Mouse (Mus musculus): ENCODE data around the gene Itpa. TPM values are rescaled to one million over a fixed set of nuclear protein-coding genes. Genes with fewer than 3 reads are reported as not detected.

Gene Itpa
- total and polyA plus RNA-seq, 3 experiments = 59.1 to 123 (median 70.8) TPM

DNA sequence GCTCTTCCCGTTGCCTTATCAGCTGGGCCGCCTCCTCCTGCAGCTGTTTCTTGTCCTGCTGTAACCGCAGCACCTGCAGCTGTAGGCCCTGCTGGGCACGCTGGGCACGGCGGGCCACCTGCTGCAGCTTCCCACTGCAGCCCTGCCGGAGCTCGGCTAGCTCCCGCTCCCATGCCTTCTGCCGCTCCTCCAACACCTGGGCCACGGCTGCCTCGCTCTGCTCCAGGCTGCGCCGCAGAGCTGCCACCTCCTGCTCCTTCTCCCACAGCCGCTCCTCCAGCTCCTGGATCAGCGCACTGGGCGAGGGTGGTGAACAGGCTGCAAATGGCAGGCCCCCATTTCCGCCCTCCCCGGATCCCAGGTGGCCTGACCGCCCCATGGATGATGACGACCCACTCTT, 31.6 kb upstream of the Itpa start:
- H3K4me2 ChIP-seq (ENCODE audit: insufficient read depth, low read depth, poor library complexity, severe bottlenecking) = no peak overlapping the region
- in situ Hi-C loops (cut with MboI; ENCODE audit: low pct_ligation_motif_present, low pct_unique_long_range_greater_than_20kb, low sequenced_read_pairs) = no loop called here
- dilution Hi-C loops (cut with MboI; ENCODE audit: extremely low pct_ligation_motif_present, extremely low pct_unique_long_range_greater_than_20kb, low sequenced_read_pairs) = no loop called here
- H3K9ac ChIP-seq (ENCODE audit: insufficient read depth, low read depth) = no peak overlapping the region
- H3K4me3 ChIP-seq (replicated peaks in 1 of 3; ENCODE audit: low read depth in 2 of 3, low read length in 2 of 3, poor library complexity in 1 of 3) = no peak overlapping the region
- H3K79me2 ChIP-seq (replicated peaks; ENCODE audit: control insufficient read depth, extremely low read depth, insufficient read depth, poor library complexity, severe bottlenecking) = no peaks in the 10 kb centered on the region
- no peaks in the 10 kb centered on the region for H3K27me3 ChIP-seq (replicated peaks)
- no peak for TF ChIP-seq ZC3H11A (IDR thresholded peaks at IDR 0.05; ENCODE audit: low read depth, low read length)
- H3K36me3 ChIP-seq (replicated peaks in 1 of 2; ENCODE audit: control insufficient read depth in 1 of 2, insufficient read depth in 1 of 2, low read length in 1 of 2) = peaks cover 3 to 33% of the 10 kb centered on the region in 2 experiments
- peaks cover 13 to 27% of the 10 kb centered on the region in 2 experiments for H3K4me1 ChIP-seq (ENCODE audit: control insufficient read depth in 1 of 2, insufficient read depth in 2 of 2)
- DNase-seq (ENCODE audit: extremely low read depth) = no peak
- no peak overlapping the region for H3K27ac ChIP-seq (ENCODE audit: insufficient read depth, low read depth)
- H3K9me3 ChIP-seq (replicated peaks; ENCODE audit: low read length) = no peaks in the 10 kb centered on the region

DNA sequence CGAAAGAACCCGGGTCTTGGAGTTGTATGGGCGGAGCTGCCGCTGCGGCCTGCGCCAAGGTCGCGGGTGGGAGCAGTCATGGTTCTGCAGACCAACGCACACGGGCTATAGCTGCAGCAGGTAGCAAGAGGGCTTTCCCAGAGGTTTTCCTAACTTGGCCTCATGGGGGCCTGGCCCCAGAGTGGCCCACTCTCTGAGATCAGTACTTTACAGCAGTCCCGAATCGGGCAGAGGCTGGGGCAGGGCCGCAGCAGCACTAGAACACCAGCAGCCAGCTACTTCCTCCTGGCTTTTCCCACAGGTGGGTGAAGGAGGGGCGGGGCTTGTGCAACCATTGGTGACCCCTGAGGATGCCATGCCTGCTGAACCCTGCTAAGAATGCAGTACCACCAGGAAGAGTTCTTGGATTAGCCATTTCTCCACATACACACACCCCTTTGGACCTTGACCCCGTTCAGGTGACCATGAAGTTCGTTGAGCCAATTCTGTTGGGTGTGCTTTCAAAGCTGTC, 29.3 kb upstream of the Itpa start:
- Histone ChIP-seq H3K9ac (ENCODE audit: insufficient read depth, low read depth) (no peak overlapping the region), H3K27me3 (replicated peaks) (peaks cover 3% of the 10 kb centered on the region), H3K9me3 (replicated peaks; ENCODE audit: low read length) (no peaks in the 10 kb centered on the region), H3K36me3 (replicated peaks in 1 of 2; ENCODE audit: control insufficient read depth in 1 of 2, insufficient read depth in 1 of 2, low read length in 1 of 2) (peaks cover 3 to 33% of the 10 kb centered on the region in 2 experiments), H3K27ac (ENCODE audit: insufficient read depth, low read depth) (no peak overlapping the region), H3K79me2 (replicated peaks; ENCODE audit: control insufficient read depth, extremely low read depth, insufficient read depth, poor library complexity, severe bottlenecking) (no peaks in the 10 kb centered on the region), H3K4me1 (ENCODE audit: control insufficient read depth in 1 of 2, insufficient read depth in 2 of 2) (peaks cover 11 to 31% of the 10 kb centered on the region in 2 experiments), H3K4me3 (replicated peaks in 1 of 3; ENCODE audit: low read depth in 2 of 3, low read length in 2 of 3, poor library complexity in 1 of 3) (no peak overlapping the region), H3K4me2 (ENCODE audit: insufficient read depth, low read depth, poor library complexity, severe bottlenecking) (no peak overlapping the region)
- TF ChIP-seq KAT2A (IDR thresholded peaks at IDR 0.05; ENCODE audit: insufficient replicate concordance, low read length) = no peak
- dilution Hi-C loops (cut with MboI; ENCODE audit: extremely low pct_ligation_motif_present, extremely low pct_unique_long_range_greater_than_20kb, low sequenced_read_pairs) = no loop called here
- DNase-seq (ENCODE audit: extremely low read depth) = no peak
- in situ Hi-C loops (cut with MboI; ENCODE audit: low pct_ligation_motif_present, low pct_unique_long_range_greater_than_20kb, low sequenced_read_pairs) = no loop called here

DNA sequence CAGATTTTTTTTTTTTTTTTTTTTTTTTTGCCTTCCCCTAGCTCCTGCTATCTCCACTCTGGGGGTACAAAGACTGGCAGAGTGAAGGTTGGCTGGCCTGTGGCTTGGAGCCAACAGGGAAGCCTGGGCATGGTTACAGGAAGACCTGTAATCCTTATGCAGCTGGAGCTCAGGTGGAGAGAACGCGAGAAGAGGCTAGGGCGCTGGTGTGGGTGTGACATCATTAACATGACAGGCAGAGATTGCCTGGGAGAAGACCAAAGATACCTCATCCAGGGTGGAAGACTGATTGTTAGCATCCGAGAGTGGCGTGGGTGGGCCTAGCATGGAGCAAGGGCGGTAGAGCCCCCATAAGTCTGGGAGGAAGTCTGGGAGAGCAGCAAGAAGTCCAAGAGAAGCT, 28.1 kb upstream of the Itpa start:
- Histone ChIP-seq H3K36me3 (replicated peaks in 1 of 2; ENCODE audit: control insufficient read depth in 1 of 2, insufficient read depth in 1 of 2, low read length in 1 of 2) (peaks cover 3 to 29% of the 10 kb centered on the region in 2 experiments), H3K4me1 (ENCODE audit: control insufficient read depth in 1 of 2, insufficient read depth in 2 of 2) (peaks cover 7 to 25% of the 10 kb centered on the region in 2 experiments), H3K4me2 (ENCODE audit: insufficient read depth, low read depth, poor library complexity, severe bottlenecking) (no peak overlapping the region), H3K9me3 (replicated peaks; ENCODE audit: low read length) (no peaks in the 10 kb centered on the region), H3K9ac (ENCODE audit: insufficient read depth, low read depth) (no peak overlapping the region), H3K27ac (ENCODE audit: insufficient read depth, low read depth) (no peak overlapping the region), H3K79me2 (replicated peaks; ENCODE audit: control insufficient read depth, extremely low read depth, insufficient read depth, poor library complexity, severe bottlenecking) (no peaks in the 10 kb centered on the region), H3K4me3 (replicated peaks in 1 of 3; ENCODE audit: low read depth in 2 of 3, low read length in 2 of 3, poor library complexity in 1 of 3) (no peak overlapping the region), H3K27me3 (replicated peaks) (peaks cover 3% of the 10 kb centered on the region)
- dilution Hi-C loops (cut with MboI; ENCODE audit: extremely low pct_ligation_motif_present, extremely low pct_unique_long_range_greater_than_20kb, low sequenced_read_pairs) (no loop called here), in situ Hi-C loops (cut with MboI; ENCODE audit: low pct_ligation_motif_present, low pct_unique_long_range_greater_than_20kb, low sequenced_read_pairs) (no loop called here)
- no peak for TF ChIP-seq USF1 (IDR thresholded peaks at IDR 0.05; ENCODE audit: low read depth, low read length)
- no peak for TF ChIP-seq JUN (IDR thresholded peaks at IDR 0.05; ENCODE audit: insufficient read depth, low read depth, low read length)
- no peak for TF ChIP-seq ELF1 (IDR thresholded peaks at IDR 0.05; ENCODE audit: low read depth, low read length)
- TF ChIP-seq RCOR1 (conservative IDR thresholded peaks at IDR 0.05; ENCODE audit: low read depth, low read length) = no peak
- no peak for TF ChIP-seq MEF2A (IDR thresholded peaks at IDR 0.05; ENCODE audit: borderline replicate concordance, low read depth, low read length)
- no peak for TF ChIP-seq HCFC1 (IDR thresholded peaks at IDR 0.05; ENCODE audit: low read depth, low read length)
- TF ChIP-seq SMC3 (IDR thresholded peaks at IDR 0.05; ENCODE audit: low read depth, low read length) = no peak
- TF ChIP-seq MAX (IDR thresholded peaks at IDR 0.05; ENCODE audit: low read length) = no peak
- no peak for TF ChIP-seq MYC (IDR thresholded peaks at IDR 0.05; ENCODE audit: low read depth, low read length)
- TF ChIP-seq ZC3H11A (IDR thresholded peaks at IDR 0.05; ENCODE audit: low read depth, low read length) = no peak
- TF ChIP-seq ZMIZ1 (IDR thresholded peaks at IDR 0.05; ENCODE audit: low read depth, low read length) = no peak
- TF ChIP-seq ZKSCAN1 (IDR thresholded peaks at IDR 0.05; ENCODE audit: borderline replicate concordance, low read depth, low read length) = no peak
- no peak for TF ChIP-seq POLR2AphosphoS2 (IDR thresholded peaks at IDR 0.05; ENCODE audit: low read depth, low read length)
- no peak for TF ChIP-seq JUND (conservative IDR thresholded peaks at IDR 0.05; ENCODE audit: low read depth, low read length)
- no peak for TF ChIP-seq EP300 (IDR thresholded peaks at IDR 0.05; ENCODE audit: low read length)
- TF ChIP-seq BHLHE40 (IDR thresholded peaks at IDR 0.05; ENCODE audit: low read depth, low read length) = no peak
- no peak for TF ChIP-seq ZNF384 (IDR thresholded peaks at IDR 0.05; ENCODE audit: low read depth, low read length)
- no peak for TF ChIP-seq MXI1 (IDR thresholded peaks at IDR 0.05; ENCODE audit: low read depth, low read length)
- TF ChIP-seq KAT2A (IDR thresholded peaks at IDR 0.05; ENCODE audit: insufficient replicate concordance, low read length) = no peak
- TF ChIP-seq POLR2A (IDR thresholded peaks at IDR 0.05; ENCODE audit: low read depth, low read length) = no peak
- DNase-seq (ENCODE audit: extremely low read depth) = no peak
